Mouse (Mus musculus) heart, postnatal 0 days (tissue): Measurements from ENCODE around the gene Sprr2a2.
"Not testable (repeated sequence)": the region's sequence is repeated elsewhere in the genome, so short reads cannot be mapped to it uniquely, and the experiment has no call there.

Experiments
- CTCF ChIP-seq: IDR thresholded peaks from 2 replicates; pipeline ENCODE4 v1.5.1; 2016; ENCODE audit warnings: antibody characterized with exemption, control low read depth, low read depth
- EP300 ChIP-seq: IDR thresholded peaks from 2 replicates; pipeline ENCODE4 v1.6.1; 2016; ENCODE audit warnings: antibody characterized with exemption, low read depth

DNA sequence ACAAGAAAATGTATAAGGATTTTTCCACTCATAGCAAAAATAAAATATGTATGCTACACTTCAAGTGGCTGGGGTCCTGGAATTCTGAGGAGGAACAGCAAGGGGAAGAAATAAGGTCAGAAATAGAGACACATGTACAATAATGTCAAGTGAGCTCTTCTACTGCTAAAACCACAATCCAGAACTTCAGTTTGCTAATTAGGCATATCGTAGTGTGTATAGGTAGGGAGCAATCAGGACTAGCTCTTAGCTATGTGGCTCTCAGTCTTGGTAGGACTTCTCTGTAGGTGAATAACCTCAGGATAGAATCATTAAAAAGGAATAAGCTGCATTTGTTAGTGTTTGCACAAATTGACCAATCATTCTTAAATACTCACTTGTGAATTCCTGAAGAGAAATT, 23.5 kb downstream of the Sprr2a2 start:
- not testable (repeated sequence) for TF ChIP-seq EP300, CTCF
